Mouse (Mus musculus): ENCODE data around the gene Spry1. TPM values are rescaled to one million over a fixed set of nuclear protein-coding genes. Genes with fewer than 3 reads are reported as not detected.

The Spry1 gene
- total RNA-seq, 1 experiment from 2014 or later, result 25.0 TPM

- no peak for DNase-seq
These were observed 2.3 kb downstream of the Spry1 start for GRCm38 (mm10) chr3:37641796-37642680.

GRCm38 (mm10) chr3:37642681-37643214, 3.0 kb downstream of the Spry1 start:
- DNase-seq, result no peak

DNA sequence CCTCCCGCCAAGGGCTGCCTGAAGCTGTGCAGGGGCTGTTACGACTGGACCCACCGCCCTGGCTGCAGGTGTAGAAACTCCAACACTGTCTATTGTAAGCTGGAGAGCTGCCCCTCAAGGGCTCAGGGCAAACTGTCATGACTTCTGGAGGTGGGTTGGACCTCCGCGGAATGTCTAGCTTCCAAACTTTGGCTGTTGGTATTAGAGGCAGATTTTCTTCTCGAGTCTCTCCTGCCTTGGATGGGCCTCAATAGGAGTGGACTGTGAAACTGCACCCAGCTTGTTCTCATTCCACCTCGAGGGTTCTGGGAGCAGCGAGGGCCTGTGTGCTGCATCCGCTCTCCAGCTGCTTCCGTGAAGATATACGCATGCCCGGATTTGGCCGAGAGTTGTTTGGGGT, 3.7 kb downstream of the Spry1 start:
- DNase-seq, result no peak

GRCm38 (mm10) chr3:37643903-37644302, 4.2 kb downstream of the Spry1 start:
- DNase-seq, result no peak

DNA sequence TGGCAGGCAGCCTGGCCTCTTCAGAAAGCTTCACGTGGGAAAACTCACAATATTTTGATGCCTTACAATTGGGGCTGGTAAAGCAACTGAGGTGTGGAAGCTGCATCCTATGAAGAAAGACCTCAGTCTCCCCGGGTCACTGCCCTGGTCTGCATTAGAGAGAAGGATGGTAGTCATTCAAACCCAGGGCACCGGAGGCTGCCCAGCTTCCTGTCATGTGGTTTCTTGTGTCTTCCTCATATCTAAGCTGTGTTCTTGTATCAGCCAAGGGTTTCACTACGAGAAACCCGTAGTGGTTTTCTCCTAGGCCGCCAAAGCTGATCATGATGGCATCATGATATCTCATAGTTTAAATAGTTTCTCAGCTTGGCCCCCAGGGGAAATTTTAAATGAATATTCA, 5.3 kb downstream of the Spry1 start:
- DNase-seq, result no peak

- DNase-seq, result no peak
These were observed 6.5 kb downstream of the Spry1 start for GRCm38 (mm10) chr3:37646221-37646620.

DNA sequence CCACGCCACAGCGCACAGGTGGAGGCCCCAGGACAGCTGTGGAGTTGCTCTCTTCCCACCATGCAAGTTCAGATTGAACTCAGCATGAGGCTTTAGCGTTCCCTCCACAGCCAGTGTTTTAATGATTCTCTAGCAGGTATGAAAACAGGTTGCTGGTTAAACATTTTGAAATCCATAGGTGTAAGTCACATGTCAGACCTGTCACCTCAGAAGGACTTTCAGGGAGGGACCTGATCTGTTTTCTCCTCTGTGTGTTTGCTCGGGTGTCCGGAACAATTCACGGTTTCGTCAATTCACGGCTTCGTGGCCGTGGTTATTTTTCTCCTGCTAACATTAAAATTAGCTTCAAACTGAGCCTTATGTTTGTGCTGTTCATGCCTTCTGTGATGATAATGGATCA, 7.5 kb downstream of the Spry1 start:
- no peak for DNase-seq

- DNase-seq, result no peak
These were observed 8.5 kb downstream of the Spry1 start for GRCm38 (mm10) chr3:37648244-37648643.

GRCm38 (mm10) chr3:37649281-37649680, 9.5 kb downstream of the Spry1 start:
- DNase-seq, result no peak

DNA sequence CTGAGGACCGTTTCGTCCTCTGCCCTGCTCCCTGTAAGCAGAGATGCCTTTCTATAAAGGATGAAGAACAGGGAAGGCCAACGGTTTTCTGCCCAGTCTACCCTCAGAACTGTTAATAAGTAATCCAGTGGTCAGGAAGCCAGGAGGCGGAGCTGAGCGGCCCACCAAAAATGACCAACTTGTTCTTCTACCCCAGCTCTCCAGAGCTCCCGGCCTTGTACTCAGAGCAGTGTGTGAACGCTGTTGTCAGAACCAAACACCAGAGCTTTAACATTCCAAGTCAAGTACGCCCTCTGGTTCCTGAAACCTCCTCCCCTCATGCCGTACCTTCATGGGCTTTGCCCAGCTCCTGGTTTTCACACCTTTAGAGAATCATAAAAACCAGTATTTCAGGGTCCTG, 12.8 kb downstream of the Spry1 start:
- DNase-seq, result no peak

DNA sequence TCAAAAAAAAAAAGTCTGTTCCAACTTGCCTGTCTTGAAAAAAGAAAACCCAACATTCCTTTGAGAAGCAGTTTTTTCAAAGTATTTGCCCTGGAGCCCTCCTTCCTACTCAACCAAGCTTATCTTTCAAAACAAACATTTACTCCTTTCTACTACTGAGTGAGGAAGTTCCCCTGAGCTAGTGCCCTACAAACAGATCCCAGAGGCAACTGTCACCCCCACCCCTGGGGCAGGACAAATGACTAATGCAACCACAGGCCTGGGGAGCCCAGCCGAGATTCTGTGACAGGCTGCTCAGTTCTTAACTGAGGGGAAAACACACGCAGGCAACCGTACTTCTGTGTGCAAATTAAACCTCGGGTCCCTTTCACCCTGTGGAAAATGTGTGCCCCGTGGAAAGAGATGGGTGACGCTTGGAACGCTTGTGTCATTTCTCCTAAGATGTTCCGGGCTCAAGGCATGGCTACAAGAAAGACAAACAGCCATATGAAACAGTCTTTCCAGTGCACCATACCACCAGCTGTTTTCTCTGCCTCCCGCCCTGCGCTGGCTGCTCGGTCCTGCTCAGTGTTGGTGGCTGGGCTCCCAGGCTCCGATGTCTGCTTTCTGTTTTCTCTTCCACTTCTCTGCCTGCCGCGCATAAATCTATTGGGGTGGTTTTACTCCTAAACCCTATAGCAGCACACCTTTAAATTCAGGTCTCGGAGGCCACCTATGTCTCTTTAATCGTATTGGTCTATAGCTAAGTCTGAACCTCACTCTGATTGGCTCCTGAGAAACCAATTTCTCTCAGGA, 14.4 kb downstream of the Spry1 start:
- peak; percentile 57 for DNase-seq

- no peak for DNase-seq
These were observed 15.0 kb downstream of the Spry1 start for GRCm38 (mm10) chr3:37654787-37655186.

DNA sequence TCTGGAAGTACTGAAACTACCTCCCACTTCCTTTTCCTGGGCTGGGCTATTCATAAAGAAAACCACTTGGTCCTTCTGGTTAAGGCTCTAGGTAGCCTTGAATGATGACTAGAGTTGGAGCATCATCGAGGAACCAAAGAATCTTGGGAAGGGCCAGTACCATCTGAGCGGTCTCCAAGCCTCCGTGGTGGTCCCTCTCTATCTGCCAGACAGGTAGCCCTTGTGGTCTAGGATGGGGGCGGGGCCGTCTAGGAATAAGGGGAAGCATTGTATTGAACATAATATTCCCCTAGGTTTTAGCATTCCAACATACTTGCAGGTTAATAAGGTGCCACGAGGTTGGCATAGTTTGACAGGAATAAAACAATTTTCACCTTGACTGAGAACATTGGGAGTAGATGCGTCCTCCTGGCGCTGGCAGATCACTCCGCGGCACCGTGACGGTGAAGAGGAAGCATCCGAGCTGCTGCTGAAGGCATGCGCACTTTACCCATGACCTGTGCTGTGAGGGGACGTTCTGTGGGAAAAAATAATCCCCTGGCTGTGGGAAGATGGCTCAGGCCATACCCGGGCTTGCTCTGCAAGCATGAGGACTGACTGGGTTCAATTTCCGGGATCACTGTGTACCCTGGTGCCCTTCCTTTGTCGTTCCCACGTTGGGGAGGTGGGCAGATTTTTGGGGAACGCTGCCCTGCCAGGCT, 16.3 kb downstream of the Spry1 start:
- no peak for DNase-seq

- no peak for DNase-seq
These were observed 17.3 kb downstream of the Spry1 start for GRCm38 (mm10) chr3:37657009-37657408.

- DNase-seq, result no peak
These were observed 18.4 kb downstream of the Spry1 start for GRCm38 (mm10) chr3:37658155-37658554.

DNA sequence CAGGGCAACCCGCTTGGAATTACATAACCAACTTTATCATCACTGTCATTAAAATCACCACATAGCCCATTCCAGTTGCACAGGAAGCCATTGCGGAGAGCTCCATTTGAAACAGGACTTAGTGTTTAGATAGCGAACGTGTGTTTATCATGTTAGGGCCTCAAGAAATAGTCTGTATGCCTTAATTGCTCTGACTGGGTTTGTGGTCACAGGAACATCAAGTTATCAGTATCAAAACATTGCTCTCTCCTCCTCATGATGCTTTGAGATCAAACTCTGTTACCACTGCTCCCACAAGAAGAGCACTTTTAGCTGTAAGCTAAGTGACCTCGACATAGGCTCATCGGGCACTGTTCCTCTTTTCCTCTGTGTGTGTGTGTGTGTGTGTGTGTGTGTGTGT, 19.9 kb downstream of the Spry1 start:
- no peak for DNase-seq

- peak; percentile 53 for DNase-seq
These were observed 26.8 kb downstream of the Spry1 start for GRCm38 (mm10) chr3:37666291-37667118.

DNA sequence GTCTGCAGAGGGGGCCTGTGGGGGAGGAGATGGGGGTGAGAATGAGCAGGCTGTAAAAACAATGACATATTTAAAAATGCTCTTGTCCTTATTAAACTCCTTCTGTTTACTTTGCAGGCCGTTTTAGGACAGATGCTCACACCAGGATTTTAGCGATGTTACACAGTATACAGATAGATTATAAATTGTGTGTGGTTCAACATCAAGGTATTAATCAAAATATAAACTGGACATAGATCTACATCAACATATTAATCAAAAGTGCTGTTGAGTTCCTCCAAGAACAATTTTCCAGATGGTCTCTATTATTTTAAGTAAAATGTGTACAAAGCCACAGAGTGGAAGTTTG, 27.3 kb downstream of the Spry1 start:
- no peak for DNase-seq

DNA sequence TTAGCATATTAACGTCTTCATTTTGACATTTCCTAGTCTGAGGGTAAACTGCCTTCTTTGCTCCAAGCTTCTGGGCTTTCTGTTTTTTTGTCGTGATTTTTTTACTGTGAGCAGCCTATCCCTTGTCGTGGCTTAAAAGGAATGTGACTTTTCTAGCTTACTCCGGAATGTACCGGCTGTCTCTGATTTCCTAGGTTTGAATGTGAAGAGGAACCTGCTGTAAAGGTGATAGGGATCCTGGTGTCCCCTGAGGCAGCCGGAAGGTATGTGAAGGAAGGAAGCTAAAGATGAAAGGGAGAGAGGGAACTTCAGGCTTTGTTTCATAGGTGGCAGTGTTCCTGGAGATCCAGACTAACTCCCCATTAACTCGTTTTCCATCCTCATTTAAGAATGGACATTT, 28.0 kb downstream of the Spry1 start:
- no peak for DNase-seq

DNA sequence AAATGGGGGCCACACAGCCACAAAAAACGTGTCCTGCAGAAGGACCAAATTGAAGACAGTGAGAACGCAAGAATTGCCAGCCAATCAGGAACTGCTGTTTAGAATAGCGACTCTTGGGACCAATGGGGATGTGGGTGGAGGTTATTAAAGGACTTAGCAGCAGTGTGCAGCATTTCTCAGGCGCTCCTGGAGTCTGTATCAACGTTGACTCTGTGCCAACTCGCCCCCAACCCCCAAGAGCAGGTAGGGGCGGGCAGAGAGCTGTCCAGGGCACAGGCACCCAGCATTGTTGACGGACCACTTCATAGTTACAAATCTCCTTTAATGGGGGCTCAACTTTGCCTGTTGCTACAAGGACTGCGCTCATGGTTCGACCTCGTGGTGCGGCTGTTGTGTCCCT, 28.9 kb downstream of the Spry1 start:
- no peak for DNase-seq

DNA sequence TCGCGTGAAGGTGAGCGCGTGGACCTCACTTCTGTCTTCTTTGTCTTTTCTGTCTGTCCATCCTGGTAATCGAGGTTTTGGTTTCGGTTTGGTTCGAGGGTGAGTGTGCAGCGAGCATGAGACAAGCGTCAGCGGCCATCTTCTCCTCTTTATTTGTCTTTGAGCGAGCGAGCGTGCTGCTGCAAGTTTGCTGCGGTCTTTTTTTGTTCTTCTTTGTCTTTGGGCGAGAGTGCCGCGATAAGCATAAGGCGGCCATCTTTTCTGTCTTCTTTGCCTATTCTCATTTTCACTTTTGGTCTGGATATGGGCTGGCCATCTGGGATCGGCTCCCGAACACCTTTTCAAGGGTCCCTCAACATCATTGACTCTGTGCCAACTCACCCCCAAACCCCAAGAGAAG, 29.4 kb downstream of the Spry1 start:
- DNase-seq, result no peak

All from adrenal gland, postnatal 14 days (tissue).